Mouse (Mus musculus) T-helper 17 cell (primary cell): Measurements from ENCODE around the gene Lrrk2.
"Not testable (repeated sequence)": the region's sequence is repeated elsewhere in the genome, so short reads cannot be mapped to it uniquely, and the experiment has no call there.

ENCODE experiments used
- in situ Hi-C, 2 experiments: fragments of 300-600 bp; cut with MboI, MseI; formaldehyde crosslinking; loops; 1 replicate in 1 of 2; 2 replicates in 1 of 2; pipeline ENCODE4 v1.15.1; 2025; ENCODE audit warnings: high pct_unique_total_duplicates in 2 of 2

Gene Lrrk2

DNA sequence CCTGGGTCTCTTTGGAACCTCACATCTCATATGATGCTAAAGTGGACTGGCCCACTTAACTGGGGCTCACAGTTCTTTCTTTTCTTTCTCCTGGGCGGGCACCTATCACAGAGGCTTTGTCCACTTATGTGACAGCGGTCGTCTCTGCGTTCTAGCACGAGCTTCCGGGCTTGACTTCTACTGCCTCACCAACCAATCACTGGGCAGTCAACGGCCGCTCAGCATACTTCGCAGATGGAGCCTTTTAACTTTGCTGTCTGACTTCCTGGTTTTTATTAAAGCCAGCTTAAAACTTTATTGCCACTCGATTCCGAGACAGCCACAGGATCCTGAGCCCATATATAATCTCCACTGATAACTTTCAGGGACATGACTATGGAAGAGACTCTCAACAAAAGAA, 115.4 kb downstream of the Lrrk2 start:
- in situ Hi-C loops: loop anchor here in 1 of 2 experiments (25.0 kb wide), 1 partner anchor 449 kb away; no protein-coding TSS in a partner anchor

DNA sequence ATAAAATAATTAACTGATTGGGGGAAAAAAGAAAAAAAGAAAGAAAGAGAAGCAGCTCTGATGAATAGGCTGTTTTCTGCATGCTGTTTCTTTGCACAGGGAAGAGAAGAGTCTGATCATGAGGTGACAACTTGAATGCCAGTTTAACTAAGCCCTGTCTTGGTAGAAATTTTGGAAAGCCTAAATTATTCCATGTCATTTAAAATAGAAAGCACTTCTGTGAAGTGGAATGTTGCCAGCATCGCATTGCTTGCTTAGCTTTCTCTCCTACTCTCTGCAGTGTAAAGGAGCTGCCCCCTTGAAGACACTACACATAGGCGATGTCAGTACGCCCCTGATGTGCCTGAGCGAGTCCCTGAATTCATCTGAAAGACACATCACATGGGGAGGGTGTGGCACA, 133.5 kb downstream of the Lrrk2 start:
- in situ Hi-C loops: no loop called here

DNA sequence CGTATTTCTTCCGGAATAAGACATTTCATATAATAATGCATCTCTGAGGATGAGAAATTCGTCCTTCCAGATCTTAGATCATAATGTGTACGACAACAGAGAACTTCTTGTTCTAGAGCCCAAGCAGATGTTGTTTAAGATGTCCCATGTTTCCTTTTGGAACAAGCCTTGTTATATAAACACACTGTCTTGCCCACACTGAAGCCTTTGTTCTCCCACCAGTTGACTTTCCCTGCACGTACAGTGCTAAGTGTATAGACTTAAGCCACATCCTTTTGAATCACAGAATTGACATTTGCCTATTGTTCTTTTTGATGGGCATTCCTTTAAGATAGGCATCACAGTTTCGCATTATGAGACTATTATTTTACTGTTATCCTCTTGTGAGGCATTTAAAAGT, 162.3 kb downstream of the Lrrk2 start:
- in situ Hi-C loops: loop anchor here in 1 of 2 experiments (10.0 kb wide), 1 partner anchor 569 kb away; no protein-coding TSS in a partner anchor

DNA sequence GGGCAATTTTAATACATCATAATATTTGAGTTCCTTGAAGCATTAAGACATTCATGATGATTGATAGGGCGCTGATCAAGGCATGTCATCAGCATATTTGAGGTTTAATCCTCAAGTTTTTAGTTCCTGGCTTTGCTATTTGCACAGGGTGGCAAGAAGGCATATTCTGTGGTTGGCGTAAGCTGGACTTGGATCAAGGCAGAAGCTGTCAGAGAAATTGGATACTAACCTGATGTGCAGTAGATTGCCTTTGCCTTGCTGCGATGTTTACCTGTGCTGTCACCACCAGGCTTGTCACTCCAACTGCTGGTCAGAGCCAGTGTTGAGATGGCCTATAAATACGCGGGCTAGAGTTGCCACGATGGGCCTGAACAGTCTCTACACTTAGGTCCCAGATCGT, 165.0 kb downstream of the Lrrk2 start, which contains the start of gene Smgc:
TSS of gene Smgc (plus strand) at position 301 of the 400 bp plus-strand sequence.
- in situ Hi-C loops: loop anchor here in 1 of 2 experiments (10.0 kb wide), 1 partner anchor 567 kb away; no protein-coding TSS in a partner anchor

DNA sequence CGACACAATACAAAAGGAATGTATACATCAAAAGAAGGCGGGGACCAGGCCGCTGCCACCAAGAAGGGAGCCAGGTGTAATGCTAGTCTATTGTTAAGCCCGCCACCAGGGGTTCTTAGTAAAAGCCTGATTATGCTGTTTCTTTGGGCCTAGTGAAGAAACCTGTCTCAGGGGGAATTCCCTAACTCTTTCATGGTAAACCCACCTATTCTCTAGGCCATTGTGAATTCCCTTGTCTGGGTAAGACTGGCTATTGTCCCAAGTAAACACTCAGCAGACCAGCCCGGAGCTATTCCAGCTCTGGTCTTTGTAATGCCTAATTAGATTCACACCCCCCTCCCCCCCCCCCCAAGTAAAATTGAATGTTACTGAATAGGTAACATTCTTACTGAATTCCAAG, 191.2 kb downstream of the Lrrk2 start:
- in situ Hi-C loops: not testable (repeated sequence)
